Mouse (Mus musculus): ENCODE results near the gene Rab35.

The Rab35 gene

DNA sequence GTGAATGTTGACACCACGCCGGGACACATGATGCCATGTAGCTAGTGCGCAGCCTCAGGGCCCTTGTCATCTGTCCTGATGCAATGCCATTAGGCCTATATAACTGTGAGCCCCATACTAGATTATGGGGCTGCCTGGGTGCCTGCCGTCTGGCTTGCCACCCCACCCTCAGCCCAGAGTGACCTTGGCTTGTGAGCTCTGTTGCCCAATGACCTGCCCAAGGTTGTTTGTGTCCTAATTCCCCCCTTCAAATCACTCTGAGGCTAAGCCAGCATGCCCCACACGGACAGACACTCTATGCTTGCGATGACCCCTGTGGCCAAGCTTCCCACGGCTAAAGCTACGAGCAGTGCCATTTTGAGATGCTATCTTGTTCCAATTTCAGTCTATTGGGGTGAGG is 18.0 kb downstream of the Rab35 start:
- DNase-seq (ENCODE audit: low spot score): no peak

DNA sequence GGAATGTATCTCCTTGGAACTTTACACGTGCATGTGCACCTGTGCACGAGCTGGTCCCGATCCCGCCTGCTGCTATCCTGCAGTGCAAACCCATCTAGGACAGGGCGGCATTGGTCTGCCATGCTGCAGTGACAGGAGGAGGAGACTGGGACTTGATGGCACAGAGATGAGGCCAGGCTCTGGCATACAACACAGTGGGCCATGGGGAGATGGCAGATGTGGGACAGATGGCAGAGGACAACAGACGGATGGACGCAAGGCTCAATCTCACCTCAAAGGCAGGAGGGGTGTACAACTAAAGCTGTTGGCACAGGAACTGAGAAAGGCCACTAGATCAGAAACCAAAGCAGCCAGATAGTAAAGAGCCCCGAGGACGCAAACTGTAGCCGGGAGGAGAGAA is 19.2 kb downstream of the Rab35 start:
- DNase-seq (ENCODE audit: low spot score): no peak

DNA sequence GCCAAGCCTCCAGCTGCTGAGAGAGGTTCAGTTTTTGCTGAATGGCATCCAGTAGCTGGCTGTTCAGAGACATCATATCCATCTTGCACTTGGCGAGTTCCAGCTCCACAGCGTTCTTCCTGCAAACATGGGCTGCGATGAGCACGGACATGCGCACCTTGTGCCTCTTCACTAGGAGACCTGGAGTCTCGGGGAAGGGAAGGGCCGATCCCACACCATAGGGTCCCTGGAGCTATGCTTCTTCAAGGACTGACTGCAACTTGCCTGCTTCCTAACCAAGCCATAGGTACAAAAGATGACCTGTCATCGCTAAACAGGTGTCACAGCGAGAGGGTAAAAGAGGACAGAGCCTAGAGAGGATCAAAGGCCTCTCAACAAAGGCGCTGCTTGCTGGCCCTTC is 20.1 kb downstream of the Rab35 start:
- DNase-seq (ENCODE audit: low spot score): no peak

DNA sequence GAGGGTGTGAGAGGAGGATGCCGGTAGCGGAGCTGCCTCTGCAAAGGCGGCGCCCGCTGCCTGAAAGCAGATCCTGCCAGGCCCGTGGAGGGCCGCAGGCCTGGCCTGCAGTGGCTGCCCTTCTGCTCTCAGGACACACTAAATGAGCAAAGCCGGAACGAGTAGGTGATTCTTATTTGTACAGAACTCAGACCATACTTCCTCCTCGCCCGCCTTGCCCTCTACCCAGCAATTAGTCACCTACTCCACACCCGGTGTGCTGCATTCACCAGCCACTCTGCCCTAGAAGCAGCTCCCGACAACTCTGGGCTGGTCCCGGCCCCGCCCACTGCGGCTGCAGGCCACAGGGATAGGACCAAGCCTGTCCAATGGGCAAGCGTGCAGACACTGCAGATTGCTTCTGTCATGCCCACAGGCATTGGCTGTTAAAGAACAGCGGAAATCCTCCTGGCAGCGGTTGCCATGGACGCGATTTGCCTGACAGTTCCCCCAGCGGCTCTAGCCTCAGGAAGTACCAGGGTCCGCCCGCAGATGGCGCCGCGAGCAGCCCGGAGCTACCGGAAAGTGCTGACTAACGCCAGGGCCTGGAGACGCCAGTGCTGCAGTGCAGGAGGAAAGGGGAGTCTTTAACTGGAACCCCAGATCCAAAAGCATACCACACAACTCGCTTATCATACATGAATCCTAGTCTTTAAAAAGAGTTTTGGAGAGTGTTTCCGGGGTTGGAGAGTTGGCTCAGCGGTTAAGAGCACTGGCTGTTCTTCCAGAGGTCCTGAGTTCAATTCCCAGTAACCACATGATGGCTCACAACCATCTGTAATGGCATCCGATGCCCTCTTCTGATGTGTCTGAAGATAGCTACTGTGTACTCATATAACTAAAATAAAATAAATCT is 21.2 kb downstream of the Rab35 start:
- DNase-seq (ENCODE audit: low spot score): peak; percentile 100

DNA sequence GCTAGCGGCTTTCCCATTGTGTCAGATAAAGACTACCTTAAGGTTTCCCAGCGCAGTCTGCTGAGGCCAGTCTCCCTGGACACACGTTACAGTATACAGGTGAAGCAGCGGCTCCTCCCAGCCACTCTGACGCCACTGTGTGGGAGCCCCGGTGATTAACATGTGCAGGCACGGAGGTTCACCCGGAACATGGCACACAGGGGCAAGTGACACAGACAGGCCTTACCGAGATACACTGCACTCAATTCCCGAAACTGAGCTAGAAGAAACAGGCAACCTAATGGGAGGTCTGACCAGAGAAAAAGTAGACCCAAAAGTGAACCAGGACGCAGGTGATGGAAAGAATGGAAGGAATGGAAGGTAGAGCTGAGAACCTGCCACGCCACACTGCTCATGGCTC is 22.1 kb downstream of the Rab35 start:
- no peak for DNase-seq (ENCODE audit: low spot score)

DNA sequence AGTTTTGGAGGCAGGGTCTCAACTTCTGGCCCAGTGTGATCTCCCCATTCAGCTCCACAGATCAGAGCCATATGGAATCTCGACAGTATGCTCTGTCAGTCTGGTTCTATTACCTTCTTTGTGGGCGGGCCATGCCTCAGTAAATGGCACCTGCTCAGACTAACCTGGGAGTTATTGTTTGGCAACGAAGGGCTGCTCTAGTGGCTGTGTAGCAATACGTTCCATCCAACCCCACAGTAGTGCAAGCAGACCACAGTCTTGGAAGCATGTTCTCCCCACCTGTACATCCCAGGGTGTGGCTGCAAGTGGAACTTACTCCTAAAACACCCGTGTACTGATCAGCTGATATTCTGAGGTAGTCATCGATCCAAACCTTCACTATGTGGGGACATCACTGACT is 25.0 kb downstream of the Rab35 start:
- DNase-seq (ENCODE audit: low spot score): no peak

DNA sequence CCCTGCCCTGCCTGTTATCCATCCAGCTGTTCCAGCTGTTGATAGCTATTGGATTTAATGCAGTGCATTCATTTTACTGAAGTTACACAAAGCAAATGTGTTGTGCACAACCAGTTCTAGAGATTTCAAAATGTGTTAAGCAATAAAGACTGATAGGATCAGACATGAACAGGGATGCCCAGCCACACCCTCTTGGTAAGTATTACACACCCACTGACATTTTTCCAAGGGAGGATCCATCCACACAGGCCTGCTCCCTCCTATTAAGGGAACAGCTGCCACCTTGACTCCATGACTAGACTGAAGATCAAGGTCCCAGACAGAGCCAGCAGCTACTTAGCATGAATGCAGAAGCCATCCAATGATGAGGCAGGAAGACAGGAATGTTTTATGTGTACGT is 25.5 kb downstream of the Rab35 start:
- no peak for DNase-seq (ENCODE audit: low spot score)

DNA sequence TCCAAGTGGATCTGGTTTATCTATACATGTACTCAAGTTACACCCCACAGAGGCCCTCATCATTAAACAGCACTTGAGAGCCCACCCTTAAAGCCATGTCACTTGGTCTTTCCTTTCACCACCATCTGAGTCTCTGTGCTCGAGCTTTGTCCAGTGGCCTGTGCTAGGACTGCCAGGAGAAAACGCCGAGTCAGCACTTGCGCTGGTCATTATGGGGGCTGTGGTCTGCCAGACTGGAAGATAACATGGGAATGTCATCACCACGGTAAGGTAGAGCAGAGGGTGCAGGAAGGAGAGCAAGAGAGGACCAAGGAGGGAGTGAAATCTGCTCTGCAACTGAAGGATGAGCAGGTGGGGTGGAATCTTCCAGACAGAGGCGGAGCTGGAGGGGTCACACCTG is 26.6 kb downstream of the Rab35 start:
- DNase-seq (ENCODE audit: low spot score): no peak

DNA sequence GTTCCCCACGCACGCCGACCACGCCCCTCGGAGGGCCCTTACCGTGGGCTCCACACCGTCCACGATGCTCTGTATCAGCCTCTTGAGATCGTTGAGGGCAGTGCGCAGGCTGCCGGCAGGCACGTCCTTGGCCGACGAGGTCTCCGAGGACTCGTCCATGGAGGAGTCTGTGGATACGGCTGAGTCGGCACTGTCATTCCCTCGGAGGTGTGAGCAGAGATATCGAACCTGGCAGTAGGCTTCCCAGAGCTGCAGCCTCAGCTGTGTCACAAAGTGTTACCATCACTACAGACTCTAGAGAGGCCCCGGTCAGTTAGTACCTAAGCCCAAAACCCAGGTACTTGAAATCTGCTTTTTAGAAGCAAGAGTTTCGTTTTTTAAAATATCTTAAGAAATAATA is 30.9 kb downstream of the Rab35 start:
- DNase-seq (ENCODE audit: low spot score): no peak

DNA sequence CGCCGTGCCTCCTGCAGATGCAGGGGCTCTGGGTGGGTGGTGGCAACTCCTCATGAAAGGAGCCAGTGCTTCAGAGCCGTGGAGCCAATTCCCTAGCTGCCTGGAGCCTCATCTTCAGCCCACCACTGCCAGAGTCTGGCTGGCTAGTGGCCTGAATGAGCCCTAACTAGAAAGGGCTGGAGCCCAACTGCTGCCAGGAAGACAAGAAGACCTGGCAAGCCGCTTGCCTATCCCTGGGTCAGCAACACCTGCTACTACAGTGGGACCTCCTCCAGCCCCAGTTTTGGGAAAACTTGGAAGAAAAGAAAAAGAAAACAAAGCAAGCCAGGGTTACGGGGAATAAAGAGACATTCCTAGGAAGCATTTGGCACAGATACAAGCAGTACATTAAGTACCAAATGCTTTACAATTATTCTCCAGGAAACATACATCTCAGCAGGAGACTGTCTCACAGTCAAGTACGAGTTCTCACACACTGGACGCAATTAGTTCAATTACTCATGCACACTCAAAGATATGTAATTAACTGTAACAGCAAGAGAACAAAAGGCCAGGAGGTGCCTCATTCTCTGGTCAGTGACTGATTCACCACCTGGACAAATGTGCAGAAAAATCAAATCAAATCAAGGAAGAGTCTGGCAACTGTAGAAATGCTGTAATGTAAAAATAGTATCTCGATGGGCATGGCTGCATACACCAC is 34.8 kb downstream of the Rab35 start:
- DNase-seq (ENCODE audit: low spot score): no peak

DNA sequence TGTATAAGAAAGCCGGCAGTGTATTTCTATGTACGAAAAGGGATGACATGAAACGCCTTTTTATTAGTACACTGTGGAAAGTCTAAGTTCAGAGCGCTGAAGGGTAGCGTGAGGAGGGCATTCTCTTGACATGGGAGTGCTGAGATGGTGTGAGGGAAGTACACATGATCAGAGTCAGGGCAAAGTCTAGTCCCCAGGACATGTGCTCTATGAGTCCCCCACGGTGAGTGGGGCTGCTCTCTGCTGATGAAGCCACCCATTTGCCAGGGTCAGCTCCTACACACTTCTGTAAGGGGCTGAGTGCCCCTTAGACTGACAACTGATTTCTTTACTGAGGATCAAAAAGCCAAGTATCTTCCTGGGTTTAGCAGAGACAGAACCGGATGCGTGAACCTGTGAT is 35.5 kb downstream of the Rab35 start:
- DNase-seq (ENCODE audit: low spot score): no peak

DNA sequence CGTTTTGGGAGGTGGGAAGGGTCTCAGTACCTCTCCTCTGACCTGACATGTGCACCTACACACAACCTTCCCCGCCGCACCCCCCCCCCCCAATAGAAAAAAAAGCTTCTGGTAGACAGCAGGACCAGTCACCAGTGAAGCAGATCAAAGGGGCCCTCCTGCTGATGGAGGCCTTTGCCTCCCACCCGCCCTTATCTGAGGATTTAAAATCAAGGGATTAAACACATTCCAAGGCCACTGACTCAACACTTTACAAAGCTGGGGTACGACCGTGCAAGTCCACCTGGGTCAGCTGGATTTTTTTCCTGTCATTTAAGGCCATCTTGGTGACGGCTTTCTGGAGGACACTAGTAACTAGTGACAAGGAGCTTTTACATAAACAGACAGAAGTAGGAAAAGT is 36.2 kb downstream of the Rab35 start:
- no peak for DNase-seq (ENCODE audit: low spot score)

DNA sequence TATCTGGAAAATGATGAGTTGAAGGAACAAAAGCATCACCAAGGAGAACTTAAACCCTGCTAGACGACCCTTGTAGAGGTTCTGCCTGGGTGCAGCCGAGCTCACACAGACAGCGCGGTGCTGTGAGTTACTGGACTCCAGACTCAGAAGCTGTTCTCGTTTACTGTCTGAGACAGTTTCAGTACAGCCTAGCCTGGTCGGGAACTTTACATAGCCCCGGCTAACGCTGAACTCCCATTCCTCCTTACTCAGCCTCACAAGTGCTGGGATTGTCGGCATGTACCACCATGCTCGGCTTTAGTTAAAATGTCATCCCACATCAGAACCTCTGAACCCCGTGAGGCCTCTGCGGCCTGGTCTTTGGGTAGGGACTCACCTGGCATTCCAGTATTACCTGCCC is 37.3 kb downstream of the Rab35 start:
- DNase-seq (ENCODE audit: low spot score): no peak

DNA sequence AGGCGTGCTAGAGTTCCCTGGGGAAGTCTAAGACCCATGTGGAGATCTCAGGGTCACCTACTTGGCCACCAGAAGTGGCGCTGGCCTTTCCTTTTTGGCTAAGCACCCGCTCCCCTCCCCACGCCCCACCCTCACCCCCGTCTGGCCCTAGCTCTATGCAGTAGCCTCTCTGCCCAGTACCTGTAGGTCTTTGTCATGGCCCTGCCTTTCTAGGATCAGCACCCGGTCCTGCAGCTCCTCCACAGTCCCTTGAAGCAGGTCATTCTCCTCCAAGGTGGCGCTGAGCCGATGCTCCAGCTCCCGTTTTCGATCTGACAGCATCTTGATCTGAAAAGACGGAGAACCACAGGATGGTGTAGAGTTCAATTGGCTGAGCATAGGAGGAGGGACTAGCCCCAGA is 38.3 kb downstream of the Rab35 start:
- DNase-seq (ENCODE audit: low spot score): no peak

DNA sequence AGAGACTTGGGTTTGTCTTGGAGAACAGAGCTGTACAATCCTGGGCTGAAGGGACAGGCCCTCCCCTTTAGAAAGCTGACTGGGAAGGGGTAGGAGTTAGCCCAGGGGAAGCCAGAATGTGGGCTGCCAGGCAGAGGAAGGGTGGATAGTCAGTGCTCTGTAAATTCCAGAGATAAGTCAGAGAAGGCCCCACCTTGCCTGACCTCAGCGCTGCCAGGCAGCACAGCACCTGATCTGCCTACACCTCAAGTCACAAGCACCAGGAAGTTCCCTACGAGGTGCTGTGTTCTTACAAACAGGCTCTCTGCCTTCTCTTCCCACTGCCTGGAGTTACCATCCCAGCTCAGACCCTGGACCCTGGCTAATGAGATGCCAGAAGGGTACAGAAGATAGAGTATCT is 38.7 kb downstream of the Rab35 start:
- DNase-seq (ENCODE audit: low spot score): no peak

DNA sequence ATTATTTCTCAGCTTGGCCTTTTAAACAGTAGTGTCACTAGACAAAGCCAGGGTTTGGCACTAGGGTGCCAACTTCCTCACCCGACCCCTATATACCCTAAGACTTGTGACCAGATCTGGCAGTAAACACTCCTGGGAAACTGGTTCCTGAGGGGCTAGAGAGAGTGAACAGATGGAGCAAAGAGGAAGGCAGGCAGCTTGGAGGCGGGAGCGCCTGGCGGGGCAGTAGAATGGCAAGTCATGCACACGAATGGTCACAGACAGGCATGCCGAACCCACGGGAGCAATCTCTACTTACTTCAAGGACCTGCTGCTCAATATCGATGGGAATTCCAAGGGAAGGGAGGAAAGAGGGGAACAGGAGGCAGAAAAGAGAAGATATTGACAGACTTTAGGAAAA is 40.1 kb downstream of the Rab35 start:
- no peak for DNase-seq (ENCODE audit: low spot score)

DNA sequence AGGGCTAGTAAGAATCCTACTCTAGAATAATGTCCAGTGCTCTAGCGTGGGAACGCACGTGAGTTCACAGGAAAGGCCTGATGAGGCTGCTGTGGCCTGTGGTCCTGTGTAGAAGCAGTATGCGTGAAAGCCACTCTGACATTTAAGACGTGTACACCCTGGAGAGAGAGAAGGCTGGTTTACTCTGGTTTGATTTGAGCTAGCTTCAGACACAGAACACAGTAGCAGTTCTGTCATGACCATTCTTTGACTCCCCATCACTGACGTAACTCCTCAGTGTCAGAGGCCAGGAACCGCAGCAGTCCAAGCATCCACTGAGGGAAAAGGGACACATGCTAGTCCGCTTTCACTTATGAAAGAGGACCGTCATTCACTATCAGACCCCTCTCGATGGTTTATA is 53.4 kb downstream of the Rab35 start:
- DNase-seq (ENCODE audit: low spot score): no peak

DNA sequence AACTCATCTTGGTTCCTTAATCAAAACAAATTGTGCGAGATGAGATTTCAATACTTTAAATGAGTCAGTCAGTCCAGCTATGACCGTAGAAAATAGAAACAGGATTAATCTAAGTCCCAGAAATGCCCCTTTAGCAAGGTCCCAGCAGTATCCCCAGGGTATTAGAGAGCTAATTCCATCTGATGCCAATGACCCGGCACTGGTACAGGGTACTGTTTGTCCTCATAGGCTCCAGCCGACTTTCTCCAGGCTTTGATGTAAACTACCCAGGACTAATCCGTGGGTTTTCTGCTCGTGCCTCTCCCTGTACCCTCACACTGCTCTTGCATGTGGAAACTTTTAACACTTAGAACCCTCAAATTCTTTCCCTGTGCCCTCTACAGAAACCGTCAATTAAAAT is 55.0 kb downstream of the Rab35 start:
- DNase-seq (ENCODE audit: low spot score): no peak

DNA sequence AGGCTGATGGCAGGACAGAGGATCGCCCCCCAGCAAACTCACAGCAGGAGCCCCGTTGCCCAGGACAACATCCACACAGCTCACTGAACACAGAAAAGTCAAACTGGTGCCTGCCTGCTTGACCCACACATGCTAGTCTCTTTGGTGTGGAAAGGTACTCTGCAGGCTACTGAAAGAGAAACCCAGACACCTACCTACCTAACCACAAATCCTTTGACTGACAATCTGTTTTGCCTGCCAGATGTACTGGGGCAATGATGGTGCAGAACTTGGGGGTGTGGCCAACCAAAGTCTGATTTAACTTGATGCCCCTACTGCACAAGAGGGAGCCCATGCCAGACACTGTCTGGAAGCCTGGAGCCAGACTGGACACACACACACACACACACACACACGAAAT is 61.6 kb downstream of the Rab35 start:
- no peak for DNase-seq (ENCODE audit: low spot score)

DNA sequence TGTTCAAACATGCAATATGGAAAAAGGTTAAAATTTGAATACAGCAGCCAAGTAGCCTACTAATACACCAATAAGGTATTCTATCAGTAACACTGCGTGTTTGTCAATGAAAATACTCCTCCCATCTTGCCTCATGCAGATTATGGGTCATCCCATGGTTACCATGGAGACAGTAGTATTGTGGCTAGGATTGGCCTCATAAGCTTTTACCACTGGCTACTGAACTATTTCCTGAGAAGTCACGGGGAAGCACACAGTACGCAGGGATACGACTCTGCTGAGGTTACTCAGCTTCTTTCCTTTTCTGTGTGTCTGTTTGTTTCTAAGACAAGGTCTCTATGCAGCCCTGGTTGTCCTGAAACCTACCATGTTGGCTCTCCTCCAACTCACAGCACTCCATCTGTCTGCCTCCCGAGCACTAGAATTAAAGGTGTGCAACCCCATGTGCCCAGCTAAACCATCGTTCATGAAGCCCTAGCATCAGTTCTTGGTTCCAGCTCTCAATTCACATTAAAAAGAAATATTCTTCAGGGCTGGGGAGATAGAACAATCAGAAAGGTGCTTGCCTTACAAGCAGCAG is 63.6 kb downstream of the Rab35 start:
- no peak for DNase-seq (ENCODE audit: low spot score)

DNA sequence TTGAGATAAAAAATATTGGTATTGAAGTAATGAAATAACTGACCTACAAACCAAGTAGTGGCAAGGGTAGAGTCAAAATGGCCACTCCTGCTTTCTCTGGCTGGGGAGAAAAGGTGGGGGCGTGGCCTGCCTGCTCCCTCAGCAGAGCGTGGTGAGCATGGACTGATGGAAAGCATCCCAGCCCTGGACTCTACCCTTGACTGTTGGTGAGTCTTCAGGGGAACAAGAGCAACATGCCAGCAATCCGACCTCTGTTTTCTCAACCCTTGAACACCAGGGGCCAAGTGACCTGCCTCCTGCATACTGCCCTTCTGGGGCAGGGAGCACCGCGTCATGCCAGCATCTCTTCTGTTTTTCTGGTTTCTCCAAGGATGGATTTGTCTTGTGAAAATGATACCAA is 65.1 kb downstream of the Rab35 start:
- no peak for DNase-seq (ENCODE audit: low spot score)
